Mouse (Mus musculus) kidney, embryonic 16.5 days (tissue): Measurements from ENCODE around the gene Klc3. TPM values are rescaled to one million over a fixed set of nuclear protein-coding genes. Genes with fewer than 3 reads are reported as not detected.
A peak's percentile ranks its signal among the peaks of the same experiment; 100 is the strongest.

Experiments used
- ATAC-seq: fragments of 200-750 bp; cut with Nextera tagmentation; 2 replicates; pipeline ENCODE4 v1.8.0; 2017; ENCODE audit warnings: moderate TSS enrichment; ENCODE audit not compliant: low FRiP score, low TSS enrichment
- H3K27ac ChIP-seq: fragments of 300-500 bp; sonication (generic); 2 replicates; pipeline ENCODE4 v1.5.1; 2014; ENCODE audit warnings: low read length
- H3K27me3 ChIP-seq: fragments of 300-500 bp; sonication (generic); 2 replicates; pipeline ENCODE4 v1.6.1; 2014; ENCODE audit warnings: low read length, control low read depth, mixed read lengths; ENCODE audit not compliant: insufficient read depth
- H3K36me3 ChIP-seq: fragments of 300-500 bp; sonication (generic); 2 replicates; pipeline ENCODE4 v1.6.1; 2014; ENCODE audit warnings: low read length, control low read depth, mixed read lengths; ENCODE audit not compliant: insufficient read depth
- H3K4me1 ChIP-seq: fragments of 300-500 bp; sonication (generic); 2 replicates; pipeline ENCODE4 v1.6.1; 2014; ENCODE audit warnings: low read length, control low read depth, mixed read lengths; ENCODE audit not compliant: insufficient read depth
- H3K4me2 ChIP-seq: fragments of 300-500 bp; sonication (generic); replicated peaks from 2 replicates; pipeline ENCODE4 v1.6.1; 2014; ENCODE audit warnings: low read depth, low read length
- H3K4me3 ChIP-seq: fragments of 300-500 bp; sonication (generic); 2 replicates; pipeline ENCODE4 v1.5.1; 2014; ENCODE audit warnings: mild to moderate bottlenecking, low read length
- H3K9ac ChIP-seq: fragments of 300-500 bp; sonication (generic); replicated peaks from 2 replicates; pipeline ENCODE4 v1.6.1; 2014; ENCODE audit warnings: low read length
- H3K9me3 ChIP-seq: fragments of 300-500 bp; sonication (generic); 2 replicates; pipeline ENCODE4 v1.6.1; 2016; ENCODE audit warnings: low read length, control low read depth
- WGBS: fragments of 180-500 bp; shearing (Covaris S2); extraction: QIAGEN DNeasy Blood & Tissue Kit; methylation state at CpG from one replicate; pipeline ENCODE4 v1.1.7; 2014; 5-methylcytosine and 5-hydroxymethylcytosine counted together
- microRNA counts: library from miRNA; unstranded; fragments of <30 nt; microRNA quantifications from one replicate; lab custom pipeline; 2016
- microRNA-seq: library from miRNA; unstranded; fragments of <30 nt; microRNA quantifications from one replicate; pipeline ENCODE4, GENCODE M21; 2016
- polyA plus RNA-seq: library from polyadenylated mRNA; unstranded; fragments of >200 nt; fragmentation: Nextera tagmentation; extraction: Ambion mirVana; gene quantifications from 2 replicates; pipeline ENCODE4 v1.2.1, GENCODE M21; 2015

The Klc3 gene
- polyA plus RNA-seq, 1 experiment from 2014 or later = 7.0 TPM

DNA sequence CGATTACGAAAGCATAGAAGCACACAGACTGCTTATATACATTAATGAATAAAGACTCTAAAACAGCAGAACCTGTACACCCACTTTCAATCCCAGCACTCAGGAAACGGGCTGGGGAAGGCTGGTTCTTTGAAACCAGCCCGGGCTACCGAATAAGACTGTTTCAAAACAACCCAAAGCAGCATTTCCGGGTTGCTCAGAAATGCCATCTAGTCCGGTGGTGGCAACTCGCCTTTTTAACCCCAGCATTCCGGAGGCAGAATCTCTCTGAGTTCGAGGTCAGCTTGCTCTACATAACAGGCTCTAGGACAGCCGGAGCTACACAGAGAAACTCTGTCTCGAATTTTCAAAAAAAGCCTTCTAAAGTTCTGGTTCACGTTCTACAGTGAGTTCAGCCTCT, 45.3 kb downstream of the Klc3 start:
- H3K4me2 ChIP-seq = peak overlapping the region; percentile 98
- no peaks in the 10 kb centered on the region for H3K9me3 ChIP-seq
- H3K4me3 ChIP-seq = peak overlapping the region; percentile 75
- no peak for ATAC-seq
- peaks cover 30% of the 10 kb centered on the region for H3K36me3 ChIP-seq
- WGBS = 12% methylated on average over 13 of the region's 13 CpGs
- peak overlapping the region; percentile 78 for H3K9ac ChIP-seq
- H3K27ac ChIP-seq = no peak overlapping the region
- peaks cover 26% of the 10 kb centered on the region for H3K4me1 ChIP-seq
- no peaks in the 10 kb centered on the region for H3K27me3 ChIP-seq

DNA sequence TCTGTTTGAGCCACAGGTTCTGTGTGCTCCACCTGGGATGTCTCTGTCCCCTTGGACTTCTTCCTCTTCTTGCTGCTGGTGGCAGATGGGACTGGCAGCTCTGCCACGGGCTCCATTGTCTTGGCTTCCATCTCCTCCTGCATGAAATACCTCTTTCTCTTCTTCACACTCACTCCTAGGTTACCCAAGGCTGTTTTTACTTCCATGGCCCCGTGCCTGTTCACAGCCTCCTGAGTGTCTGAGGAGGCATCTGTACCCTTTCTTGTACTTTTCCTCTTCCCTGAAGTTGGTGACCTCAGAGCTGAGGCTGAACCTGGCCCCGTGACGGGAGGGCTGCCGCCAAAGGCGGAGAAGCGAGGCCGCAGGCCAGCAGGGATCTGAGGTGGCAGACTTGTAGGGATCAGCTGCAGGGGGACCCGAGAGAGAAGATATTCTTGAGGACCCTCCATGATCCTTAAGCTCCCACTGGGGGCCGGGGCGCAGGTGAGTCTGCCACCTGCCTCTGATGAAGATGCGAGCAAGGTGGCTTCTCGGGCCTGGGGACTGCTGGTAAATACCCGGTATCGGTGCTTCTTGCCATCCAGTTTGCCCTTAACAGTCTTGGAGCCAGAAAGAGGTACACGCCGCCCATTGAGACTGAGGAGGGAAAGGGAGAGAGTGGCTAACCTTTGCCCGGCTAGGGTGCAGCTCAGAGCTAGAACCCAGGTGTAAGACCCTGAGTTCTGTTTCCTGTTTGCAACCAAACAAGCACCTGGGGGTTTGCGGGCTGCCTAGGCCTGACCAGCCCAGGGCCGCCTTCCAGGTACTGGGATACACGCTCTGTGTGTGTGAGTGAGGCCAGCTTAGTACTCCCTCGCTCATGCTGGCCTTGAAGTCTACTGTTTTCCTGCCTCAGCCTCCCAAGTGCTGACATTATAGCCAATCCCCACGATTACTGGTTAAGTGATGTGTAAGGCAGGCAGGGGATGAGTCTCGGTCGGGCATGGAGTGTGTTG, 46.2 kb downstream of the Klc3 start:
- peak overlapping the region; percentile 78 for H3K9ac ChIP-seq
- no peaks in the 10 kb centered on the region for H3K9me3 ChIP-seq
- H3K4me2 ChIP-seq = peak overlapping the region; percentile 98
- H3K27me3 ChIP-seq = no peaks in the 10 kb centered on the region
- peak overlapping the region; percentile 75 for H3K4me3 ChIP-seq
- WGBS = 89% methylated on average over 25 of the region's 25 CpGs
- peaks cover 25% of the 10 kb centered on the region for H3K4me1 ChIP-seq
- H3K36me3 ChIP-seq = peaks cover 39% of the 10 kb centered on the region
- ATAC-seq = no peak
- H3K27ac ChIP-seq = no peak overlapping the region

DNA sequence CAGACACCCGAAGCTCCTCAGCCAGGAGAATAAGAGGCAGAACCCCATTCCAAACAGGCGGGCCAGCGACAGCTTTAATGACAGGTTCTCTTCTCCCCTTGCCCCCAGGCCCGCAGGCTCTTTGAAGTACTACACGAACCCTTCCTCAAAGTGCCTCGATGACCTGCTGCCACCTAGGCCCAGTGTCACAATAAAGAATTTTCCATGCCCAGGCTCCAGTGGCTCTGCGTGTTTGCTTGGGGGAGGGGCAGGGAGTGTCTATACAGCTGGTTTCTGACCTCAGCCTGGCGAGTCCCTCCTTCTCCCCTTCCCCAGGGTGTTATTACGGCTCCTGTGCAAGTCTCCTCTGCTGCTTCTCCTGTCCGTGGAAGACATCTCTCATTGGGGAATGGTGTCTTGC, 47.6 kb downstream of the Klc3 start:
- 52% methylated on average over 10 of the region's 10 CpGs for WGBS
- Histone ChIP-seq H3K4me1 (peaks cover 17% of the 10 kb centered on the region), H3K9me3 (no peaks in the 10 kb centered on the region), H3K27ac (no peak overlapping the region), H3K27me3 (no peaks in the 10 kb centered on the region), H3K4me2 (no peak overlapping the region), H3K4me3 (no peak overlapping the region), H3K9ac (no peak overlapping the region), H3K36me3 (peaks cover 42% of the 10 kb centered on the region)
- no peak for ATAC-seq

DNA sequence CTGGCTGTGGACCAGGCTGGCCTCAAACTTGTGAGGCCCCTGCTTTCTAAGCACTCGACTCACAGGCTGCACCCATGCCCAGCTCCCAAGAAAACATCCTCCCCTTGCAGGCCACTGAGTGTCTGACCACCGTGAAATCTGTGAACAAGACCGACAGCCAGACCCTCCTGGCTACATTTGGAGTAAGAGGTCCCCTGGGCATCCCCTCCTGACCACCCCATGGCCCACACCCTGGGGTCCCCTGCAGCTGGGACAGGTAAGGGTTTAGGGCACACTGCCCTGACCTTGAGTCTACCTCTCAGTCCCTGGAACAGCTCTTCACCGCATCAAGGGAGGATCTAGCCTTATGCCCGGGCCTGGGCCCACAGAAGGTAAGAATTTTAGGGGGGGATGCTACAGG, 48.9 kb downstream of the Klc3 start:
- Histone ChIP-seq H3K9me3 (no peaks in the 10 kb centered on the region), H3K27me3 (no peaks in the 10 kb centered on the region), H3K36me3 (peaks cover 51% of the 10 kb centered on the region), H3K4me3 (no peak overlapping the region), H3K9ac (no peak overlapping the region), H3K27ac (no peak overlapping the region), H3K4me2 (no peak overlapping the region), H3K4me1 (peaks cover 9% of the 10 kb centered on the region)
- WGBS = 94% methylated on average over 5 of the region's 5 CpGs
- no peak for ATAC-seq

DNA sequence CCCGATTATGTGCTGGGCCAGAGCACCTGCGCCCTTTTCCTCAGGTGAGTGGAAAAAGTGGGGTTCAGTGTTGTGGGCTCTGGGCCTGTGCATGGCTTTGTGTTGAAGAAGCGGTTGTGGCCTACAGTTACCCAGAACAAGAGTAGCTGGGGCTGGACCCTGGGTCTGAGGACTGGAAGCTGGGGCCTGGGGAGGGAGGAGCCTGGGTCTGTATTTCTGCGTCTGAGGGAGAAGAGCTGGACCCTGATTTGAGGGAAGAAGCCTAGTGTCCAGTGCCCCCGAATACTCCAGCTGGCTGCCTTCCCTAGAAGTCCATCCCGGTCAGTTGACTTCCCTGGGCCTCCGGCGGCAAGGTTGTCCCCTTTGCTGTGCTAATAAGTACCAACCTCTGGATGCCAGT, 53.7 kb downstream of the Klc3 start:
- Histone ChIP-seq H3K4me3 (no peak overlapping the region), H3K27me3 (no peaks in the 10 kb centered on the region), H3K9ac (no peak overlapping the region), H3K4me1 (peaks cover 15% of the 10 kb centered on the region), H3K36me3 (peaks cover 34% of the 10 kb centered on the region), H3K9me3 (no peaks in the 10 kb centered on the region), H3K27ac (no peak overlapping the region), H3K4me2 (no peak overlapping the region)
- WGBS = 91% methylated on average over 8 of the region's 8 CpGs
- no peak for ATAC-seq

DNA sequence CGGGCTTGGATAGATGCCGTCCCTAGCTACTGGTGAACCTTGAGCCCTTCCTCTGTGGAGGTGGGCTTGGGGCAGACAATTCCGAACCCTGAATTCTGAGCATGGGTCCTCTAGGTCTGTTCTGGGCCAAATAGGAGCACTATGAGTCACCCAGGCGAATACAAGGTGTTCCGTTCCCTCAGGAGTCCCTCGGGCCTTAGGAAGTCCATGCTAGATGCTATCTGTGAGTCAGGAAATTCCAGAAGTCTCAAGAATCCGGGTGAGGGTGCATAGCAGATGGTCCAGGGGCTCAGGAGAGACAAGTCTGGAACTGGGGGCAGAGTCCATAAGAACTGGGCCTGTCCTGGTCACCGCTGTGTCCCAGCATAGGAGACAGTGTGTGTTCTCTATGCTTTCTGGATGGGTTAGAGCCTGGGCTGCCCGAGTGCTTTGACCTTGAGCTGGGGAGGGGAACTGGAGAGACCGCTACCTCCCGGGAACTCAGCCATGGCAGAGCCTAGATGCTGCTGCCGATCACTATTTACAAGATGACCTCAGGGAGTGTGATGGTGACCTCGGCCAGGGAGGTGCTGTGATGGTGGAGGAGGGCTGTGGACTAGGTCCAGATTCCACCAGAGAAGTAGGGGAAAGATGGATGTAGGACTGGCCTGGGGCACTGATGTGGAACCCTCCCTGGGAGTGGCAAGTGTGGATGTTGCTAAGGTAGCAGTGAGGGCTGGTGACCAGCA, 54.6 kb downstream of the Klc3 start:
- Histone ChIP-seq H3K27ac (0 out of 2 replicates have a peak overlapping the region, but pooled peaks have one; percentile 2), H3K9me3 (no peaks in the 10 kb centered on the region), H3K4me3 (no peak overlapping the region), H3K27me3 (no peaks in the 10 kb centered on the region), H3K36me3 (peaks cover 29% of the 10 kb centered on the region), H3K4me2 (no peak overlapping the region), H3K4me1 (peaks cover 19% of the 10 kb centered on the region), H3K9ac (no peak overlapping the region)
- ATAC-seq = no peak
- 76% methylated on average over 13 of the region's 13 CpGs for WGBS

DNA sequence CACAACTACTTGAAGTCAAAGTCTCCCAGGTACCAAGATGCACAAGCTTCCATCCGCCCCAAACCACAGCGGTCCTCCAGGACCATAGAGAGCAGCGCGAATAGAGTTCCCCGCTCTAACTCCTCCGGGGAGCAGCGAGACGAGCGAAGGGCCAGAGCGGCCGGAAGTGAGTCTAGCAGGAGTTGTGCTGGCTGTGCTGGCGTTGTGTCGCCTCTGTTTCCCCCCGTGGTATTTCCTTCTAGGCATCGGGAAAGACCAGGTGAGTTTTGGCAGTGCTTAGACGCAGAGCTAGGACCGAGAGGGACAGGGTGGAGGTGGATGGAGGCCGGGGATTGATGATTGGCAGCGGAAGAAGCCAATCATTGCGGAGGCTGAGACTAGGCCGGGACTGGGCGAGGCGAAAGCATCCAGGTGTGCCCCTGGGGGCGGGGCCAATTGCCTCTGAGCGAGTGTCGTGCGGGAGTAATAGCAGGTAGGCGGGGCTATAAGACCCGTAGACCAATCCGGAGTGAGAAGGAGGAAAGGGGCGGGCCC, 58.9 kb downstream of the Klc3 start:
- Histone ChIP-seq H3K4me2 (peak overlapping the region; percentile 74), H3K4me1 (peaks cover 44% of the 10 kb centered on the region), H3K27ac (peak overlapping the region; percentile 97), H3K9me3 (no peaks in the 10 kb centered on the region), H3K4me3 (peak overlapping the region; percentile 89), H3K27me3 (peaks cover 13% of the 10 kb centered on the region), H3K9ac (peak overlapping the region; percentile 93), H3K36me3 (peaks cover 7% of the 10 kb centered on the region)
- WGBS = 0% methylated on average over 31 of the region's 31 CpGs
- peak; percentile 92 for ATAC-seq

MicroRNAs encoded within 50 kb of the gene (microRNA counts, 519-probe panel; counts per million panel counts)
- microRNA mmu-miR-343 (lab: Ali Mortazavi, UCI) = 104 counts per million, percentile 35 among the panel's probes with 10 or more counts

Small RNA genes within 50 kb of the gene (microRNA-seq; reads per million reads assigned to microRNA genes)
- gene Mir343 = not detected

Other genes with a start within 250 kb of the Klc3 start
- 0.37 and 0.60 TPM in 2 replicates for gene Gipr, start 238.0 kb downstream of the Klc3 start, polyA plus RNA-seq
- 12.0 and 14.5 TPM in 2 replicates for gene Eml2, start 227.7 kb downstream of the Klc3 start, polyA plus RNA-seq
- gene Gpr4, start 191.6 kb downstream of the Klc3 start, polyA plus RNA-seq = 4.0 and 4.3 TPM in 2 replicates
- 42.9 and 44.6 TPM in 2 replicates for gene Opa3, start 175.8 kb downstream of the Klc3 start, polyA plus RNA-seq
- gene Vasp, start 132.3 kb downstream of the Klc3 start, polyA plus RNA-seq = 81.0 and 86.9 TPM in 2 replicates
- 0.22 TPM in 1 of 2 replicates, not detected in the other for gene Ppm1n, start 124.0 kb downstream of the Klc3 start, polyA plus RNA-seq
- gene Rtn2, start 121.5 kb downstream of the Klc3 start, polyA plus RNA-seq = 8.0 and 9.4 TPM in 2 replicates
- 0.17 and 0.22 TPM in 2 replicates for gene Fosb, start 94.1 kb downstream of the Klc3 start, polyA plus RNA-seq
- 81.8 and 86.1 TPM in 2 replicates for gene Ercc1, start 59.3 kb downstream of the Klc3 start, polyA plus RNA-seq
- gene Cd3eap, start 44.6 kb downstream of the Klc3 start, polyA plus RNA-seq = 25.0 and 27.7 TPM in 2 replicates
- 3.3 and 4.0 TPM in 2 replicates for gene Ppp1r13l, start 44.4 kb downstream of the Klc3 start, polyA plus RNA-seq
- 16.7 and 19.0 TPM in 2 replicates for gene Ercc2, start 22.1 kb downstream of the Klc3 start, polyA plus RNA-seq
- gene Ckm, start 672 bp upstream of the Klc3 start, polyA plus RNA-seq = 18.6 and 28.2 TPM in 2 replicates
- gene Mark4, start 54.7 kb upstream of the Klc3 start, polyA plus RNA-seq = 6.8 and 6.9 TPM in 2 replicates
- gene Exoc3l2, start 59.2 kb upstream of the Klc3 start, polyA plus RNA-seq = 2.9 and 3.8 TPM in 2 replicates
- 1.8 and 2.2 TPM in 2 replicates for gene Bloc1s3, start 104.3 kb upstream of the Klc3 start, polyA plus RNA-seq
- 89.7 and 94.2 TPM in 2 replicates for gene Trappc6a, start 104.3 kb upstream of the Klc3 start, polyA plus RNA-seq
- 0.11 and 0.14 TPM in 2 replicates for gene Nkpd1, start 113.7 kb upstream of the Klc3 start, polyA plus RNA-seq
- 21.9 and 23.9 TPM in 2 replicates for gene Ppp1r37, start 159.0 kb upstream of the Klc3 start, polyA plus RNA-seq
- 0.46 and 0.71 TPM in 2 replicates for gene Zfp296, start 173.2 kb upstream of the Klc3 start, polyA plus RNA-seq
- gene Gemin7, start 173.5 kb upstream of the Klc3 start, polyA plus RNA-seq = 169 and 183 TPM in 2 replicates
- gene Clasrp, start 200.4 kb upstream of the Klc3 start, polyA plus RNA-seq = 52.6 and 55.8 TPM in 2 replicates
- gene Relb, start 225.3 kb upstream of the Klc3 start, polyA plus RNA-seq = 10.6 and 10.7 TPM in 2 replicates